Mouse (Mus musculus): Measurements from ENCODE around the gene Rock2. TPM values are rescaled to one million over a fixed set of nuclear protein-coding genes. Genes with fewer than 3 reads are reported as not detected.

Rock2 gene
- total RNA-seq, 2 experiments from 2014 or later: 78.1 to 93.7 TPM

Other genes starting within 250 kb of the Rock2 start
- gene Ntsr2, start 241.5 kb upstream of the Rock2 start, total RNA-seq (2021): 1 to 10 TPM in 1 of 2 experiments, under 1 TPM in 1; 0.89 to 1.7 TPM
- 10 to 100 TPM; 29.2 to 77.1 TPM for gene Greb1, start 94.0 kb upstream of the Rock2 start, total RNA-seq (2021)
- gene E2f6, start 83.9 kb upstream of the Rock2 start, total RNA-seq (2021): 10 to 100 TPM; 33.8 to 39.0 TPM
- 10 to 100 TPM in 1 of 2 experiments, 1 to 10 TPM in 1; 5.1 to 11.1 TPM for gene Pqlc3, start 105.5 kb downstream of the Rock2 start, total RNA-seq (2021)
- not detected for gene 2410004P03Rik, start 116.8 kb downstream of the Rock2 start, total RNA-seq (2021)